Mouse (Mus musculus) B cell, adult 2 months (primary cell): ENCODE measurements at regions not wholly inside any gene's neighbourhood (a gene's known extent, or its start where the extent isn't known, plus 50 kb on each side); places are given as distances from the start of the nearest gene placed in this dataset.

ENCODE experiments used
- DNase-seq, 2 experiments: peaks; one replicate each; pipeline ENCODE4 v3.0.0; 2022

DNA sequence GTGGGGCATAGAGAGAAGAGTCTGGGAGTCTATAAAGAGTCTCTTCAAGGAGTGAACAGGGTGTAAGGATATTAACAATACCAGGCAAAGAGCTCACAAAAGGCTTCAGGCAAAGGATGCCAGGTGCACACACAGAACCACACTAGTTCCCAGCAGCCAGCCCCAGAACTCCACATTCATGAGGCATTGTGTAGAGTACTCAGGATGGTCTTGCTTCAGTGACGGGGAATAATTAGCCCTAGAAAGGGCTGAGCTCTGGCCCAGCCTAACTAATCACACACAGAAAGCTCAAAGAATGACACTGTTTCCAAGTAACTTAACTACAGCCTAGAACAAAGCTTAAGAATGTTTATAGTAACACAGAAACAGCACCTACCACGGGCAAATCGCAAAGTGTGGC, 428.2 kb downstream of the Ate1 start:
- DNase-seq, result no peak

DNA sequence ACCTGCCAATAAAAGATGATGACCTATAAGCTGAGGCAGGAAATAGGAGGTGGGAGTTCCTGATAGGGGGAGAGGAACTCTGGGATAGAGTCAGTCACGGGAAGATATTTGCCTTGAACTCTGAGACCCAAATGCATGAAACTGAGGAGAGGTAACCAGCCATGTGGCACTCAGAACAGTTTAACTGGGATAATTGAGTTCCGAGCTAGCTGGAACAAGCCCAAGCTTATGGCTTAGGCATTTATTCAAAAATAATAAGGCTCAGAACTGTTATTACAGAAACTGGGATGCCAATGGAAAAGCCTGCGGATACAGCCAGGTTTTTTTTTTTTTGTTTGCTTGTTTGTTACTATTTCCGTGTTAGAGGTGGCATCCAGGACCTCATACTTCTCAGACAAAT, 425.0 kb downstream of the Ate1 start:
- DNase-seq, result no peak

DNA sequence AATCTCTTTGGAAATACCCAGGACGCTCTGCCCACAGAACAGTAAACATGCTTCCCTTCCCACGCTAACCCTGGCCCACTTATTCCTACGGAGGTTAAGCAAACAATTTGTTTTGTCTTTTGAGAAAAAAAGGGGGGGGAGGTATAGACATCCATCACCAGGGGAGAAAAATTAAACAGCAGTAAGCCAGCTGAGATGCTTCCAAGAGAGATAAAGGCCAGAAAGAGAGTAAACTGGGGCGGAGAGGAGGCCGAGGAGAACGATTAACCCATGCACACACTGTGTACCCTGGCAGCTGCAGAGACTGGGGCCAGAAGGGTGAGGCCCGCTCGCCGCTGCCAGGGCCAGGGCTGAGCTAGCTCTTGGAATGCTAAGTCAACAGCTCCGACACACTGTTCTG, 421.6 kb downstream of the Ate1 start:
- DNase-seq, result no peak

DNA sequence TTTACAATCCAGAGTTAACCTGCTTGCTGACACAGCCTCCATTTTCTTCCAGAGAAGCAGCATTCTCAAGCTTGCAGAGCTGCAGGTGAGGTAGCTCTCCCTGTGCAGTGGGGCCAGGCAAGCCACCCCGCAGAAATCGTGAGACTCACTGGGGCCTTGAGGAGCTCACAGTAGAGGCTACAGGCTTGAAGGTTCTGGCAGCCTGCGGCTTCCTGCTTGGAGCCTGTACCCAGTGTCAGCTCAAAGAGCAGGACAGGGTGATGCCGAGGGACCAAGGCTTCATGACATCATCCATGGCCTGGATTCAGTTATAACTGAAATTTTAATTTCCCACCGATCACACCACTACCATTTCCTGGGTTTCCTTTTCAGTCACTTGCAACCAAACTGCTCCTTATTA, 417.5 kb downstream of the Ate1 start:
- DNase-seq, result no peak

DNA sequence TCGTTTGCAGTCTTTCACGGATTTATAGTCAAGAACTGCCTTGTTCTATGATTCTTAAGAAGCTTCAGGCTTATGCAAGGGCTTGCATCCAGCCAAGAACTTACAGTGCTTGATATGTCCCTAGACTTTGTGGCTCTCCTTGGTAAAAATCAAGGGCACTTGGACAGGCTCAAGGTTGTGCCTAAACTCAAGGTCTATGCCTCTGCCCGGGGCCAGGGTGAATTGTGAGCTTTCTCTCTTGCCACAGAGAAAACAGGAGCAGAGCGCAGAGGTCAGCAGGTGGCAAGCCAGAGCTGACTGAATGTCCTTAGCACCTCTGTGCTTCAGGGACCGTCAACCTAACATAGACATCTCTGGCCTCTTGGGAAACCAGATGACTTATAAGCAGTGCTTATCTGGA, 413.2 kb downstream of the Ate1 start:
- DNase-seq, result no peak

DNA sequence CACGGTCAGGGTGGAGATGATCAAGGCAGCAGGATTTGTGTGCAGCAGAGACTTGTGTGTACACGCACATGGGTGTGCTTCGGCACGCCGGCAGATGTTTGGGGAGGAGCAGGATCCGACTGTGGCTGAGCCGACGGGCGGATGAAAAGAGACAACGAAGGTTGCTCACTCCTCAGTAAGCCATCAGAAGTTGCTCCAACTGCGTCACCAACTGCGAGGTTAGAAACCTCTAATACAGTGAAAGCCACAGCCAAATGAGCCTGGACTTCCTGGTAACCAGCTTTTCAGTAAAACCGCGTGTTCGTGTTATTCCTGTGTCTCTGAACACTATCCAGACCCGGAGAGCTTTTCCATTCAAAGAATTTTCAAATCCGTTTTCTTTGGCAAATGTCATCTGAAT, 411.8 kb downstream of the Ate1 start:
- no peak for DNase-seq
